Mouse (Mus musculus) retina, embryonic 14.5 days (tissue): Measurements from ENCODE around the gene Psph.
"Not testable (repeated sequence)": the region's sequence is repeated elsewhere in the genome, so short reads cannot be mapped to it uniquely, and the experiment has no call there.

Experiments
- DNase-seq: peaks from one replicate; pipeline ENCODE4 v3.0.0-alpha.2; 2015; ENCODE audit warnings: low spot score

The Psph gene

DNA sequence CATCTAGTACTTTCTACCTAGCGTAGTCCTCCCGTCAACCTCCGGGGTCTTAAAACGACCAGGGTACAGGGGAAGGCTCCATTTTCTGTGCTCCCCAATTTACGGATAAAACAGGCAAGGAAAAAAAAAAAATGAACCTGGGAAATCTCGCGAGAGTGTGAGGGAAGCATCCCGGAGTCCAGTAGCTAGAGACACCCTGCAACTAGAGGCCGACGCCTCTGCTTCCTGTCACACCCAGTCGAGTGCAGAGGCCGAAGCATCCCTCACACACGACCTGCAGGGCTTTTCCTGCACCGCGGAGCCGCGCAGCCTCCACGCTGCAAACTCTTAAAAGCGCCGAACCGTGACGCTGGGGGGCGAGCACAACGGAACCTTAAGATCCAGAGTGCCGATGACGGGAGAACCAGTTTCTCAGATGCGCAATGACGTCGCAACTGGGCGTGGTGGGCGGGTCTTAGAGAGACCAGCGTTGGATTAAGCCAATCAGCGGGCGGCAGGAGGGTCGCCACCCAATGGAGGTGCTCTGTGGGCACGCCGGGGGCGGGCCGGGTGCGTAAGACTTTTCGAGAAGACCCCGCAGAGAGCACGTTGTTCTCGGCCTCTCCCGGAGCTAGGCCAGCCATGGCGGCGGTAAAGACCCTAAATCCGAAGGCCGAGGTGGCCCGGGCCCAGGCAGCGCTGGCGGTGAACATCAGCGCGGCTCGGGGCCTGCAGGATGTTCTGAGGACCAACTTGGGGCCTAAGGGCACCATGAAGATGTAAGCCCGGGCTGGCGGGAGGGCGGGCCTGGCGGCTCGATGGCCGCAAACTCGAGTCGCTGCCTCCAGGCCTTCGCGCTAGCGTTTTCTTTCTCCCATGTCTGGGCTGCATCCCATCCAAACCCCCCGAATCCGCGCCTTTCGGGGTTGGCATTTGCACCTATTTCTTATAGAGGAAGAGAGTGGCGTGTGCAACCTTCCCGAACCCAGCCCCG is at the start of gene Psph:
Psph (minus strand) TSS at position 632 of the 973 bp plus-strand sequence.
- DNase-seq = peak; percentile 99

GRCm38 (mm10) chr5:129790591-129790990 is 3.3 kb upstream of the Psph start:
- not testable (repeated sequence) for DNase-seq

- no peak for DNase-seq
Observed at GRCm38 (mm10) chr5:129787818-129788593, 757 bp upstream of the Psph start.

- DNase-seq = peak; percentile 8
Observed at GRCm38 (mm10) chr5:129786161-129786560, 1.1 kb downstream of the Psph start.

DNA sequence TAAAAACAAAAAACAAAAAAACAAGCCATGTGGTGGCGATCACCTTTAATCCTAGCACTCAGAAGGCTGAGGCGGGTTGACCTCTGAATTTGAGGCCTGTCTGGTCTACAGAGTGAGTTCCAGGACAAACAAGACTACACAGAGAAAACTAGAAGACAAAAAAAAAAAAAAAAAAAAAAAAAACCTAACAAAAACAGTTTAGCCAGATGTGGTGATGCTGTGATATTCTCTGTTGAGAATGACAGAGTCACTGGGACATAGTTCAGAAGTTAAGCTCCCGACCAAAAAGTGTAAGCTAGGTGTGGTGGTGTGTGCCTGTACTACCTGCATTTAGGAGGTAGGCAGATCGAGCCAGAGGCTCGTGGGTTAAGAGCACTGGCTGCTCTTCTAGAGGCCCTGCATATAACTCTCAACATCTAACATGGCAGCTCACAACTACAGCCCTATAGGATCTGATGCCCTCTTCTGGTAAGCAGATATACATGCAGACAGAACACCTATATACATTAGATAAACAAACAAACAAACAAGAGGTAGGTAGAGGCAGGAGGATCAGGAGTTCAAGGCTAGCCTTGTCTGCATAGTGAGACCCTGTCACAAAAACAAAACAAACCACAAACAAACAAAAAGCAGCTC is 1.9 kb downstream of the Psph start:
- DNase-seq = no peak

- DNase-seq = peak; percentile 53
Observed at GRCm38 (mm10) chr5:129782211-129782610, 5.0 kb downstream of the Psph start.

DNA sequence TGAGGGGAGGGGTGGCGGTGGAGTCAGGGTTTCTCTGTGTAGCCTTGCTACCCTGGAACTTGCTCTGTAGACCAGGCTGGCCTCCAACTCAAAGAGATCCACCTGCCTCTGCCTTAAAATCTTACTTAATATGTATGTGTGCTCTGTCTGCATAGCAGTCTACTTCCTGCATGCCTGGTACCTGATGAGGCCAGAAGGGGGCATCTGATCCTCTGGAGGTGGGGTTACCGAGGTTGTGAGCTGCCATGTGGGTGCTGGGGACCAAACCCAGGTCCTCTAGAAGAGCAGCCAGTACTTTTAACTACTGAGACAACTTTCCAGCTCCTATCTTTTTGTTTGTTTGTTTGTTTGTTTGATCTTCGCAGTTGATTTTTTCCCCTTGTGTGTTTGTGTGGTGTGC is 7.1 kb downstream of the Psph start:
- DNase-seq = no peak

- peak; percentile 83 for DNase-seq
Observed at GRCm38 (mm10) chr5:129778996-129779716, 8.1 kb downstream of the Psph start.

DNA sequence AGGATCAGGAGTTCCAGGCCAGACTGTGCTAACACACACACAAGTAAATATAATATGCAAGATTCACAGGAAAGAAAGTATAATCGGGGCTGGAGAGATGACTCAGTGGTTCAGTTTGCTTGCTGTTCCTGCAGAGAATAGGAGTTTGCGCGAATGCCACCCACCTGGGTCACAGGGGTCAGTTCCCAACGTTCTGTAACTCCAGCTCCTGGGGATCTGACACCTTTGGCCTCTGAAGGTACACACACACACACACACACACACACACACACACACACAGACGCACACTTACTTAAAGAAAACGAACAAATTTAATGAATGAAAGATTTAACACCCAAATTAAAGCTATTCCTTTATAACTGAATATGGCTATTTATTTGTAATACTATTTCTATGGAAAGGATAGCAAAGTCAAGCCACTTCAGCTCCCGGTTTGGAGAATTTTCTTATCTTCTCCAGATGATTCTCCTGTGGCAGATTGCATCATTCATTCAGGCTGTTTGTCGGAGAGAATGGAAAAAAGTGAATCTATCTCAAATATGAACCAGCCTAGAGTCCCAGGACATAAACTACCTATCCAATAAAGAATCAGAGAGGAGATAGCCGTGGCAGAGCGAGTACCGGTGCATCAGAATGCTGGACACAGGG is 8.8 kb downstream of the Psph start:
- no peak for DNase-seq

- DNase-seq = no peak
Observed at GRCm38 (mm10) chr5:129774661-129775060, 12.6 kb downstream of the Psph start.

GRCm38 (mm10) chr5:129773330-129773729 is 13.9 kb downstream of the Psph start:
- DNase-seq = not testable (repeated sequence)

GRCm38 (mm10) chr5:129772433-129772832 is 14.8 kb downstream of the Psph start:
- no peak for DNase-seq

DNA sequence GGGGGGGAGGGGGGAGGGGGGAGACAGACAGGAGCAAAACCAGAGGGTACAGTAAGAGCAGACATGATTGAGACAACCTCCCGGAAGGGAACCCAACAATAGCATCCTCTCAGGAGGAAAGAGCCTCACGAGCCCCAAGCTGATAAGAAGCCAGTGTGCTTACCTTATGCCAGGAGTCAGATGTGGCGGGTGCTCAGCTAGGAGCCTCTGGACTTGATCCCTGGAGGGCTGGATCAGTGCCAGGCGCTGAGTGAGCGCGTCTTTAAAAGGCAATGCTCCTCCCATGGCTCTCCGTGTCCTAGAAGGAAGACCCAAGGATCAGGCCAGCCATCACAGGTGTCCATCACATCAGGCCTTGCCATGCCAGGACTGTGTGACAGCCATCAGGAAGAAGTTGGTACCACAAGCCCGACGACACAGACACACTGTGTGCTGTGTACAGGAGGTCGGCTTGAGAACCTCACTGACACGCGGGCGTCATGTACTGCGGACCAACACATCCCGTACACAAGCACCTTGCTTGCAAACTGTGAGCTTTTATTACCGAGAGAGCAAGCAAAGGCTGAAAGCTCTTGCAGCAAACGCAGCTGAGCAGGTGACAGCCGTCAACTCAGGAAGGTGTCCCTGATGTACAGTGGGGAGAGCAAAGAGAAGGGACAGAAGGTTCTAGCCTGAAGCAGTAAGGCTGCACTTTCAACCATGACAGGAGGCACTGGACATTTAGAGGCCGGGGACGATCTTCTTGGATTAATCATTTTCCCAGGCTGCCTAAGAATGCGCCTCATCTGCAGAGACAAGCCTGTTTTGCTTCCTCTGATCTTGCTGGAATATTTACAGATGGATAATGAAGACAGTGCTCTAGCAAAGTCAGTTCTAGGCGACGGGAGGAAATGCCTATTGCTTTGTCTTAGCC is 16.6 kb downstream of the Psph start:
- DNase-seq = no peak

GRCm38 (mm10) chr5:129761865-129762540 is 25.2 kb downstream of the Psph start:
- DNase-seq = no peak

- DNase-seq = no peak
Observed at GRCm38 (mm10) chr5:129759929-129760480, 27.2 kb downstream of the Psph start.

- DNase-seq = no peak
Observed at GRCm38 (mm10) chr5:129756886-129757285, 30.4 kb downstream of the Psph start.

DNA sequence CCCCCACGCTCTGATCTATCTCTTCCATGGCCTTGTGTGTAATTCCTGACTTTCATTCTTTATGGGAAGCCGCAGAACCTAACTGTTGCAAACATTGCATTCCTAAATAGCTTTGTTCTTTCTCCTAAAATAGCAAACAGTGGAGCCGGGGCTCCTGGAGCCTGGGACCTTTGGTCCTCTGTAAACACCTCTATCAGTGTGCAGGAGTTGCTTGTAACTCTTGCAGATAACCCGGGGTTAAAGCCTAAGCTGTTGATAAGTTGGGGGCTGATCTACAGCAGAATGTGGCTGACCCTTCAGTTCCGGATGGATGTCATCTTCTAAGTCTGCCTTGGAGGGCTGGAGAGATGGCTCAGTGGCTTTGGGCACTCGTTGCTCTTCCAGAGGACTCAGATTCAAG is 43.2 kb downstream of the Psph start:
- no peak for DNase-seq

GRCm38 (mm10) chr5:129742903-129743488 is 44.3 kb downstream of the Psph start:
- DNase-seq = no peak

DNA sequence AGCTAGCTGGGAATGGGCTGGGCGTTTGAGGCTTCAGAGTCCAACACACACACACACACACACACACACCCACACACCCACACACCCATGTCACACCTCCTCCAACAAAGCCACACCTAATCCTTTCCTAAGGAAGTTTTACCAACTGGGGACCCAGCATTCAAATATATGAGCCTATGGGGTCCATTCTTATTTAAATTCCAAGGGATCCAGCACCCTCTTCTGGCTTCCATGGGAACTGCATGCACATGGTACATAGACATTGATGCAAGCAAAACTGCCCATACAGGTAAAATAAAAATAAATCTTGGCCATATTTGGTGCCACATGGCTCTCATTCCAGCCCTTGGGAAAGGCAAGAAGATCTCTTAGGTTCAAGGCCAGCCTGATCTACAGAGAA is 46.3 kb downstream of the Psph start:
- DNase-seq = peak; percentile 17
